Mouse (Mus musculus): ENCODE measurements around the gene Cpne4. TPM values are rescaled to one million over a fixed set of nuclear protein-coding genes. Genes with fewer than 3 reads are reported as not detected.

Cpne4 gene
- total RNA-seq (2021) = 100 to 1,000 TPM; 130 to 132 TPM
- long read RNA-seq, transcript Cpne4-201 (16 exons, 3,959 nt) = major isoform, 17 of 48 reads
- long read RNA-seq, partial matches to known transcripts = 9 of 48 reads
- long read RNA-seq, other reads (novel, unspliced or antisense) = 22 of 48 reads

- DNase-seq (ENCODE audit: low spot score in 2 of 2) = no peak
Measured at GRCm38 (mm10) chr9:104546986-104547385, at the start of gene Cpne4. TSS of gene Cpne4 (plus strand) at chr9:104547286.

GRCm38 (mm10) chr9:104515187-104515586 is 31.9 kb upstream of the Cpne4 start:
- DNase-seq (ENCODE audit: low spot score in 2 of 2) = no peak

GRCm38 (mm10) chr9:104535508-104535907 is 11.6 kb upstream of the Cpne4 start:
- DNase-seq (ENCODE audit: low spot score in 2 of 2) = peak in 1 of 2 experiments; percentile 15

GRCm38 (mm10) chr9:104565815-104566214 is 18.7 kb downstream of the Cpne4 start:
- DNase-seq (ENCODE audit: low spot score in 2 of 2) = peak in 1 of 2 experiments; percentile 54

- DNase-seq (ENCODE audit: low spot score in 2 of 2) = peak; percentile 52 to 80
Measured at GRCm38 (mm10) chr9:104566468-104566867, 19.4 kb downstream of the Cpne4 start.

- DNase-seq (ENCODE audit: low spot score in 2 of 2) = peak; percentile 36 to 72
Measured at GRCm38 (mm10) chr9:104567096-104567495, 20.0 kb downstream of the Cpne4 start.

GRCm38 (mm10) chr9:104569480-104570167 is 22.5 kb downstream of the Cpne4 start:
- DNase-seq (ENCODE audit: low spot score in 2 of 2) = peak; percentile 57 to 81

- DNase-seq (ENCODE audit: low spot score in 2 of 2) = peak in 1 of 2 experiments; percentile 78
Measured at GRCm38 (mm10) chr9:104572856-104573255, 25.8 kb downstream of the Cpne4 start.

- peak in 1 of 2 experiments; percentile 70 for DNase-seq (ENCODE audit: low spot score in 2 of 2)
Measured at GRCm38 (mm10) chr9:104574476-104574875, 27.4 kb downstream of the Cpne4 start.

- no peak for DNase-seq (ENCODE audit: low spot score in 2 of 2)
Measured at GRCm38 (mm10) chr9:104581921-104582624, 35.0 kb downstream of the Cpne4 start.

- DNase-seq (ENCODE audit: low spot score in 2 of 2) = no peak
Measured at GRCm38 (mm10) chr9:104582675-104583074, 35.6 kb downstream of the Cpne4 start.

GRCm38 (mm10) chr9:104594550-104594949 is 47.5 kb downstream of the Cpne4 start:
- DNase-seq (ENCODE audit: low spot score in 2 of 2) = no peak

GRCm38 (mm10) chr9:104594979-104595378 is 47.9 kb downstream of the Cpne4 start:
- no peak for DNase-seq (ENCODE audit: low spot score in 2 of 2)

GRCm38 (mm10) chr9:104612523-104612922 is 65.4 kb downstream of the Cpne4 start:
- peak in 1 of 2 experiments; percentile 21 for DNase-seq (ENCODE audit: low spot score in 2 of 2)

- no peak for DNase-seq (ENCODE audit: low spot score in 2 of 2)
Measured at GRCm38 (mm10) chr9:104616691-104617090, 69.6 kb downstream of the Cpne4 start.

- no peak for DNase-seq (ENCODE audit: low spot score in 2 of 2)
Measured at GRCm38 (mm10) chr9:104623564-104623963, 76.5 kb downstream of the Cpne4 start.

- no peak for DNase-seq (ENCODE audit: low spot score in 2 of 2)
Measured at GRCm38 (mm10) chr9:104627816-104628215, 80.7 kb downstream of the Cpne4 start.

- no peak for DNase-seq (ENCODE audit: low spot score in 2 of 2)
Measured at GRCm38 (mm10) chr9:104629282-104629681, 82.2 kb downstream of the Cpne4 start.

- DNase-seq (ENCODE audit: low spot score in 2 of 2) = no peak
Measured at GRCm38 (mm10) chr9:104646348-104646994, 99.4 kb downstream of the Cpne4 start.

- no peak for DNase-seq (ENCODE audit: low spot score in 2 of 2)
Measured at GRCm38 (mm10) chr9:104652691-104653261, 105.7 kb downstream of the Cpne4 start.

- DNase-seq (ENCODE audit: low spot score in 2 of 2) = no peak
Measured at GRCm38 (mm10) chr9:104659758-104660157, 112.7 kb downstream of the Cpne4 start.

Data from layer of hippocampus, adult 18-20 months (tissue).